Mouse (Mus musculus) E14TG2a.4 (cell line): ENCODE results near the gene 1110051M20Rik.

Experiments used
- H3K27me3 ChIP-seq: 2 replicates; pipeline ENCODE4 v1.6.1; 2014; ENCODE audit warnings: low read length, control low read depth; ENCODE audit not compliant: insufficient read depth
- H3K36me3 ChIP-seq: 2 replicates; pipeline ENCODE4 v1.6.1; 2014; ENCODE audit warnings: low read length, control low read depth; ENCODE audit not compliant: insufficient read depth
- H3K4me1 ChIP-seq: replicated peaks from 2 replicates; pipeline ENCODE4 v1.6.1; 2014; ENCODE audit warnings: low read depth, low read length, control low read depth
- H3K4me3 ChIP-seq: replicated peaks from 2 replicates; pipeline ENCODE4 v1.5.1; 2014; ENCODE audit warnings: mild to moderate bottlenecking, low read length
- H3K9me3 ChIP-seq: 2 replicates; pipeline ENCODE4 v1.6.1; 2014; ENCODE audit warnings: low read length, control low read depth
- CTCF ChIP-seq: conservative IDR thresholded peaks from 2 replicates; pipeline ENCODE4 v1.5.1; 2014; ENCODE audit warnings: low read length
- NANOG ChIP-seq: IDR thresholded peaks from 2 replicates; pipeline ENCODE4 v1.6.1; 2014; ENCODE audit warnings: borderline replicate concordance, low read length, mixed read lengths
- POU5F1 ChIP-seq: IDR thresholded peaks from 2 replicates; pipeline ENCODE4 v1.6.1; 2014; ENCODE audit warnings: low read length, borderline replicate concordance

The 1110051M20Rik gene

DNA sequence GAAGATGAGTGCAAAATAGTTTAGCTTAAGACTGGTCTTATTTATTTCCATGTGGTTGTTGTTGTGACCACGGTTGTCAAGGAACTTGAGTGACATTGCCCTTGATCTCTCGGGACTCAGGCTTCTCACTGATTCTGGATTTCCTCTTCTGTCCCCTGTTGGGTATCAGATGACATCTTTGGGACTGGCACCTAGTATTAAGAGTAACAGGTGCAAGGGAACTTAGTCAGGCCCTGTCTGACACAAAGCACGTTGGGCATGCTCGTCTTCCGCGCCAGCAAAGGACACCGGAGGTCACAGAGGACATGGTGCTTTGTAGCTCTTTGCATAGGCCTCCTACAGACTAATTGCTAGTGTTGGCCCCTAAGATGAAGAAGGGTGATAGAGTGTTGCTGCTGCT, 16.3 kb upstream of the 1110051M20Rik start:
- Histone ChIP-seq H3K4me3 (no peak overlapping the region), H3K36me3 (no peaks in the 10 kb centered on the region), H3K4me1 (peaks cover 45% of the 10 kb centered on the region), H3K9me3 (peaks cover 6% of the 10 kb centered on the region), H3K27me3 (peaks cover 46% of the 10 kb centered on the region)
- TF ChIP-seq NANOG (no peak), POU5F1 (no peak), CTCF (no peak)

DNA sequence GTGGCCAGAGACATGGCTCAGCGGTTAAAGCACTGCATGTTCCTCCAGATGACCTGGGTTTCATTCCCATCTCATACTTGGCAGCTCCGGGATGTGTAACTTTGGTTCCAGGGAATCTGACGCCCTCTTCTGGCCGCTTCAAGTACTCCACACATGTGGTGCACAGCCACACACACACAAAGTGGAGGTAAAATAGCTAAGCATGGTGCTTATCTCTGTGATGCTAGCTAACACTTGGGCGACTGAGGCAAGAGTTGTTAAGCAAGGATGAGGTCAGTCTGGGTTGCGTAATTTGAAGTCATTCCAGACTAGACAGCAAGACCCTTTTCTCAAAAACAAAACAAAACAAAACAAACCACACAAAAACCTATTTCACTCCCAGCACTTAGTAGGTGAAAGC, 15.6 kb upstream of the 1110051M20Rik start:
- Histone ChIP-seq H3K4me1 (peaks cover 45% of the 10 kb centered on the region), H3K27me3 (peaks cover 50% of the 10 kb centered on the region), H3K36me3 (no peaks in the 10 kb centered on the region), H3K4me3 (no peak overlapping the region), H3K9me3 (peaks cover 6% of the 10 kb centered on the region)
- no peak for TF ChIP-seq POU5F1
- peak; percentile 56 for TF ChIP-seq CTCF
- TF ChIP-seq NANOG: no peak

DNA sequence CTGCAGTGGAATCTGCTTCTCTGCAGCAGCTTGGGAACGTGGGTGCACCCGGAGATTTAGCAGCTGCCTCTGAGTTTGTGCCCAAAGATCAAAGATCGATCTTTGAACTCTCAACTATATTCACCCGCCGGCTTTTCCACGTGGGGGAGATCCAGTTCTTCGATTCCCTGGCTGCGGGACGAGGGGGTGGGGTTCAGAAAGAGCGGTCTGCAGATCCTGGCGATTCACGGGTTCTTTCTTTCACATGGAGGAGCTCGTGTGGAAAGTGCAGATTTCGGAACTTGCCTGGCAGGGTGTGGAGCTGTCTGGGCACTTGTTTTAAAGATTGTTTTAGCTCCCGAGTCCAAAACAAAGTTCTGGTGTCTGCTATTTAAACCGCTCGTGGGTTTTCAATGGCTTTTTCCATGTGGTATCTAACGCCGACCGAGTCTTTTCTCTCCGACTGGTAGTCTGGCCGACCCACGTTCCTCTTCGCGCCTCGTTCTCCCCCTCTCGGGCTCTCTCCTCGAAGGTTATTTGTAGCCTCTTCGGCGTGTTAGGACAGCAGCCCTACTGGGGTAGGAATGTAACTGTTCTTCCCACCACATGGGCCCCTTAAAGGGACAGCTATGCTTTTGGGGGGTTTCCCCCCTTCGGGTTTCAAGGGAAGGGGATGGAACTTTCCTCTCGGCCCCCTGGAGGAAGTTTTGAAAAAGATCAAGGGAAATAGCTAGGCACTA, 14.3 kb upstream of the 1110051M20Rik start:
- TF ChIP-seq NANOG (no peak), POU5F1 (no peak), CTCF (no peak)
- H3K27me3 ChIP-seq: peaks cover 59% of the 10 kb centered on the region
- H3K9me3 ChIP-seq: peaks cover 6% of the 10 kb centered on the region
- no peaks in the 10 kb centered on the region for H3K36me3 ChIP-seq
- H3K4me3 ChIP-seq: peak overlapping the region; percentile 91
- H3K4me1 ChIP-seq: peaks cover 45% of the 10 kb centered on the region

DNA sequence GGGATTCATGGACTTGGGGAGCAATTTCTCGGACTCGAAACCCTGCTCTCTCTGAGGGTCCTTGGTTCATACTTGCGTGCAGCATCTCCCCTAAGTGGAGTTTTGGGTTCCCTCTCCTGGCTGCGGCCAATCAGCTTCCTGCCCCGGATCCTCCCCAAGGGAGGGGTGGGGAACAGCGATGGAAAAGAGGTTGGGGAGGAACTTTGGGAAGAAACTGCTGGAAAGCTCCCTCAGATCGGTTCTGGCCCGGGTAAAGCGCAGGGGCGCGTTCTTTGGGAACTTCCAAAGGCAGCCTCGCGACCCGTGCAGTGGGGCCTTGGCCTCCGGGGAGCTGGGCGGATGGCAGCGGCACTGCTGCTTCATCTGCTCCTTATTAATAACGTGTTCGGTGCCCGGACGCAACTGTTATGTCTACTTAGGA, 13.8 kb upstream of the 1110051M20Rik start:
- peaks cover 61% of the 10 kb centered on the region for H3K27me3 ChIP-seq
- no peaks in the 10 kb centered on the region for H3K36me3 ChIP-seq
- H3K4me1 ChIP-seq: peaks cover 42% of the 10 kb centered on the region
- peak overlapping the region; percentile 91 for H3K4me3 ChIP-seq
- peaks cover 6% of the 10 kb centered on the region for H3K9me3 ChIP-seq
- TF ChIP-seq POU5F1 (no peak), CTCF (no peak), NANOG (no peak)

DNA sequence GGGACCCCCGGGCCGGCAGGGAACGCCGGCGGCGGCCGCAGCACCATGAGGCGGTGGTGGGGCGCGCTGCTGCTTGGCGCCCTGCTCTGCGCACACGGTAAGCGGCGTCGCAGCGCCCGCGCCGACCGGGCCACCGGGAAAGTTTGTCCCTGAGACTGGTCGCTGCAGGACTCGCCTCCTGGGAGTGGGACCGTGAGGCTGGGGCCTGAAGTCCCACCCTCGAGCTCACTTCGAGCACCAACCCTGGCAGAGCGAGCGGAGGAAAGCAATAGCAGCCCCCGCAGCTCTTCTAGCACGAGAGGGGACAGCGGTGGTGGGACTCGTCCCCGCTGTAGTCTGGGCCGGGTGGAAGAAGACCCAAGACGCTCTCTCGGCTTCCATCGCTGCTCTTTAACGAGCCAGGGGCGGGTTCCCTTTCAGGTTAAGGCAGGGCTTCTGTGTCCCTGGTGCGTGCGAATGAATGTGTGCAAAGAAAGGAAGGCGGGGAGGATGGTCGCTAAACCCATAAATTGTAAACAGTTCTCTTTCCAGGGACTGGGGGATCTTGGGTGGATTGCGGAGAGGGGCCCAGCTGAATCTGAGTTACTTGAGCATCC, 13.2 kb upstream of the 1110051M20Rik start:
- no peaks in the 10 kb centered on the region for H3K36me3 ChIP-seq
- peaks cover 41% of the 10 kb centered on the region for H3K4me1 ChIP-seq
- H3K27me3 ChIP-seq: peaks cover 61% of the 10 kb centered on the region
- H3K9me3 ChIP-seq: peaks cover 6% of the 10 kb centered on the region
- peak overlapping the region; percentile 91 for H3K4me3 ChIP-seq
- TF ChIP-seq POU5F1 (no peak), NANOG (no peak), CTCF (no peak)

DNA sequence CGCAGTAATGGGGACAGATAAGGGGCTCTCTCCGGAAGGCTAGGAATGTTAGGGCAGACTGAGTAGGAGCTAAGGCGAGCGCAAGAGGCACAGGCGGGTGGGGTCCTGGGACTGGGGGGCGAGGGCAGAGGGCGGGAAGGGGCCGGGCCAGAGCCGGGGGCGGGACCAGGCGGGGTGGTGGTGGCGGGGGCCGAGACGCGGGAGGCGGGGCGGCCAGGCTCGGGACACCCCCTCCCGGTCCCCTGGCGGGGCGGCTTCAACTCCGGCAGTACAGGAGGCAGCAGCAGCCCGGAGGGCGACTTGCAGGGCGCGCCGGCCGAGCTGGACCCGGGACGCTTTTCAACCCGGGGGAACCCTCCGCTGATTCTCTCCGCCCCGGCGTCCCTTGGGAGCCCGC, 12.8 kb upstream of the 1110051M20Rik start, which contains the start of gene Lrp4:
Gene Lrp4 (plus strand): TSS at position 253 of the 397 bp plus-strand sequence.
- Histone ChIP-seq H3K9me3 (peaks cover 6% of the 10 kb centered on the region), H3K36me3 (no peaks in the 10 kb centered on the region), H3K27me3 (peaks cover 58% of the 10 kb centered on the region), H3K4me3 (peak within 1 kb of the TSS; percentile 91), H3K4me1 (peaks cover 40% of the 10 kb centered on the region)
- TF ChIP-seq NANOG (no peak), CTCF (no peak), POU5F1 (no peak)

DNA sequence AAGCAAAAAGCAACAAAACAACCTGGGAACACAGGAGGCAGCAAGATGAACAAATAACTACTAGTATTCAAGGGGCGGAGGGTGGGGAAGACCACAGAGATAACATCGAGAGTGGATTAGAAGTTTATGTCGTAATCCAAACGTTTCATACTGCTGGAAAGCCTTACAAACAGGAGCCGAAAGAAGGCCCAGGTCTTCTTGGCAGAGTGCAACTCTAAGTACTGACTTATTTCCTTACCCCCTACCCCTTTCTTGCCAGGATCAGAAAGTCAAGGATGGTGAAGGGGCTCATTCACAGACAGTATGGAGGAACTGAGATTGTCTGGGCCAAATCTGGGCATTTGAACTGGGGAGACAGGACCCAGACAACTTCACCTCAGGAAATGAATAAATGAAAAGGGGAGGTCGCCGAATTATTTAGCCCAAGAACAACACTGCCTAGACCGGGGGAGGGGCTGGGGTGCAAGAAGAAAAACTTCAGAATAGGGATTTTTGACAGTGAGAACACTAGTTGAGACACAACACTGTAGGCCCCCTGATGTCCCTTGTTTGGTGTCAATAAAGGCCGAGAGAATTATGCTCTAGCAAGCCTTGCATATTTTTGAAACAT, 12.1 kb upstream of the 1110051M20Rik start:
- peaks cover 53% of the 10 kb centered on the region for H3K27me3 ChIP-seq
- no peak for TF ChIP-seq NANOG

DNA sequence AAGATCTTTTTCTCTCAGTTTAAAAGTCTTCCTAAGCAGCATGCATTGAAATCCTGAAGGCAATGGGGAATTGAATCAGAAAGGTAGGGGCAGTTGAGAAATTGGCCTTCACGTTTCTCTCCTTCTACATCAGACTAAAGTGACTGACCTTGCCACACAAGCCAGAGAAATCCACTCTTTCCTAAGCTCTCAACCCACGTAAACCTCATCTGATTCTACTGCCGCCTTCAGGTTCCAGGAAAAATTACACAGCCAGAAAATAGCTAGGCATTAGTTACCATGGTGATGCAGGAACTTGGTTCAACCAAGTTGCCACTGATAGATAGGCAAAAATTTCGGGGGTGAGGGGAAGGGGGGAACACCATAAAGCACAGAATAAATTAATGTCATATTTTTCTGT, 11.3 kb upstream of the 1110051M20Rik start:
- TF ChIP-seq POU5F1 (no peak), CTCF (peak; percentile 97)
- H3K4me3 ChIP-seq: no peak overlapping the region
- H3K27me3 ChIP-seq: peaks cover 47% of the 10 kb centered on the region
- H3K36me3 ChIP-seq: no peaks in the 10 kb centered on the region
- H3K4me1 ChIP-seq: peaks cover 38% of the 10 kb centered on the region
- peaks cover 6% of the 10 kb centered on the region for H3K9me3 ChIP-seq

More for the DNA sequence above, 12.1 kb upstream of the 1110051M20Rik start:
- Histone ChIP-seq H3K36me3 (no peaks in the 10 kb centered on the region), H3K9me3 (peaks cover 6% of the 10 kb centered on the region), H3K4me3 (peak overlapping the region; percentile 91), H3K4me1 (peaks cover 38% of the 10 kb centered on the region)

DNA sequence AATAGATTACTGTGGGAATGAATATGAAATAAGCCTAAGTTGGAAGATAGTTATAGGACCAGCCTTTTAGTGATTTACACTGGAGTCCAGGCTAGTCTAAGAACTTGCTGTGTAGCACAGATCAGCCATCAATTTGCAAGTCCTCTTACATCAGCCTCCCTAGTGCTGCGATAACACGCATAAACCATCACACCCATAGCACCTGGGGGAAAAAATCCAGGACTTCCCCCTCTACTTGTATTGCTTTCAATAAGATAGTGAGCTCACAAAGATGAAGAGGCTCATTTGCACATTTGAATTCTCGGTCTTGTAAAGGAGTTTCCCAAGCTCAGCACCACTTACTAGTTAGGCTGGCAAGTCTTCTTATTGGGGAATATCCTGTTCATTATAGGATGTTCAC, 9.9 kb upstream of the 1110051M20Rik start:
- Histone ChIP-seq H3K27me3 (peaks cover 33% of the 10 kb centered on the region), H3K4me1 (peaks cover 34% of the 10 kb centered on the region), H3K4me3 (no peak overlapping the region), H3K36me3 (no peaks in the 10 kb centered on the region), H3K9me3 (no peaks in the 10 kb centered on the region)
- TF ChIP-seq NANOG (no peak), CTCF (no peak), POU5F1 (no peak)
